In the genomic region with DNA sequence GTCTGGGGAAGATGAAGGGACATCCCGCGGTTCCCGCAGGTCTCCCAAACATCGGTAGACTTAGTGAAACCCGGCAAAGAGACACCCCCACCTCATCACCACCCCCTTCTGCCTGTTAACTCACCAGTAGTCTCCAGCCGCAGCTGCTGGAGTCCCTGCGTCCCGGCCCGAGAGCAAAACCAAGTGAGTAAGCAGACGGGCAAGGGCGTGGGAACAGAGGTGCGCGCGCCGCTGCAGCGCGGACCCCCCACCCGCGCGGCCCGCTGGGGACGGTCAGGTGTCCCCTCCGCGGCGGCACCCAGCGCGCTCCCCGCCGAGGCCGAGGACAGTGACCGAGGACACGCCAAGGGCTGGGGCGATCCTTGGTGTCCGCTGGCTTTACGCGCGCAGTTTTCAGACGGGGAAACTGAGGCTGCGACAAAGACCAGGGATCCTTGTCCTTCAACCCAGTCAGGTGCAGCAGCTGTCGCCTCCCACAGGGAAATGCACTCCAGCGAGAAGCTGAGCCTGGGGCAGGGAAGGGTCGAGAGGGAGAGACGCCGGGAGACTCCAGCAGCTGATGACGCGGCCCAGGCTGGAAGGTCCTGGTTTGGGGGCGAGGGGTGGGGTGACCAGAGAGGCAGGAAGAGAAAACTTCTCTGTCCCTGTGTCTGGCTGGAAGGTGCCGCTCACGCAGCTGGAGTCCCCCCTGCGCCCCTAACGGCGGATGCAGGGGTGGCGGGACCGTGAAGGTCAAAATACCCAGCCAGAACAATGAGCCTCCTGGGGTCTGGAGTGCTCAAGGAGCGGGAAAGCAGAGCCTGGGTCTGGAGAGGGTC, we compare ENCODE assay signal across 8 mouse cellular contexts. TPM values are rescaled to one million over a fixed set of nuclear protein-coding genes. Genes with fewer than 3 reads are reported as not detected.
A peak's percentile ranks its signal among the peaks of the same experiment; 100 is the strongest.
DNase-seq lines count a peak whose midpoint lies in the region; ATAC-seq and TF ChIP-seq lines count a peak whose summit lies in the region.

A gene (minus strand): TSS at position 435 of the 818 bp plus-strand sequence.

- in situ Hi-C loops in ES-E14 (cut with MboI; ENCODE audit: low sequenced_read_pairs in 2 of 2, unreplicated experiment in 2 of 2): no loop called here

- peak within 1 kb of the TSS; percentile 76 for H3K4me2 ChIP-seq in forebrain, embryonic 14.5 days (ENCODE audit: low read length)
- peak within 1 kb of the TSS; percentile 72 for H3K4me2 ChIP-seq in intestine, embryonic 14.5 days (ENCODE audit: low read length)

- no peak for ATAC-seq in forebrain, embryonic 14.5 days
- ATAC-seq in intestine, embryonic 14.5 days (replicated peaks; ENCODE audit: low FRiP score, low TSS enrichment, low read depth): no peak

- peaks cover 3% of the 10 kb centered on the region; the same call in 1 of the 2 replicates for H3K27me3 ChIP-seq in kidney, adult 2 months (replicated peaks; ENCODE audit: control insufficient read depth, insufficient read depth, low read length)
- no peaks in the 10 kb centered on the region for H3K27me3 ChIP-seq in forebrain, embryonic 14.5 days (replicated peaks; ENCODE audit: control insufficient read depth, insufficient read depth, low read length)
- peaks cover 23% of the 10 kb centered on the region for H3K27me3 ChIP-seq in intestine, embryonic 14.5 days (replicated peaks; ENCODE audit: control insufficient read depth, insufficient read depth, low read length)
- peaks cover 34% of the 10 kb centered on the region for H3K27me3 ChIP-seq in midbrain, embryonic 10.5 days (ENCODE audit: low read depth, poor library complexity, severe bottlenecking)

- H3K9ac ChIP-seq in ES-E14 (ENCODE audit: insufficient read depth, low read depth, low read length, poor library complexity, severe bottlenecking): peak within 1 kb of the TSS; percentile 12; the same call in 1 of the 2 replicates
- H3K9ac ChIP-seq in forebrain, embryonic 14.5 days (ENCODE audit: low read length): peak within 1 kb of the TSS; percentile 65
- H3K9ac ChIP-seq in intestine, embryonic 14.5 days (ENCODE audit: low read length): peak within 1 kb of the TSS; percentile 47

- DNase-seq in kidney, adult 2 months: no peak
- DNase-seq in kidney, postnatal 25 days: no peak
- DNase-seq in ES-E14 (ENCODE audit: low read depth, low spot score): no peak
- DNase-seq in forebrain, embryonic 14.5 days (ENCODE audit: low spot score): peak; percentile 46
- DNase-seq in intestine, embryonic 14.5 days (ENCODE audit: low spot score): peak; percentile 74
- DNase-seq in midbrain, embryonic 10.5 days (ENCODE audit: low spot score): peak; percentile 76
- no peak for DNase-seq in adrenal gland, adult 18-20 months (ENCODE audit: low spot score in 2 of 2)
- DNase-seq in thymus, postnatal 25 days: no peak

- peaks cover 7% of the 10 kb centered on the region for H3K4me1 ChIP-seq in kidney, adult 2 months (ENCODE audit: control insufficient read depth, insufficient read depth, low read length)
- peaks cover 2 to 28% of the 10 kb centered on the region in 2 experiments for H3K4me1 ChIP-seq in ES-E14 (ENCODE audit: control insufficient read depth in 2 of 2, insufficient read depth in 2 of 2, low read length in 2 of 2, poor library complexity in 1 of 2)
- H3K4me1 ChIP-seq in forebrain, embryonic 14.5 days (ENCODE audit: control insufficient read depth, insufficient read depth, low read length): peaks cover 25% of the 10 kb centered on the region
- H3K4me1 ChIP-seq in intestine, embryonic 14.5 days (replicated peaks; ENCODE audit: control insufficient read depth, insufficient read depth, low read length): peaks cover 38% of the 10 kb centered on the region
- peaks cover 74% of the 10 kb centered on the region for H3K4me1 ChIP-seq in midbrain, embryonic 10.5 days

- H3K27ac ChIP-seq in kidney, adult 2 months (ENCODE audit: insufficient read depth, low read depth, low read length): no peak within 1 kb of the TSS
- no peak within 1 kb of the TSS for H3K27ac ChIP-seq in ES-E14 (ENCODE audit: insufficient read depth, low read depth, low read length, poor library complexity, severe bottlenecking)
- peak within 1 kb of the TSS; percentile 98 for H3K27ac ChIP-seq in forebrain, embryonic 14.5 days (ENCODE audit: low read depth, low read length)
- no peak within 1 kb of the TSS for H3K27ac ChIP-seq in intestine, embryonic 14.5 days (ENCODE audit: low read depth)
- peak within 1 kb of the TSS; percentile 98 for H3K27ac ChIP-seq in midbrain, embryonic 10.5 days (replicated peaks)

- WGBS in kidney, adult 2 months: 2% methylated on average over 55 of the region's 55 CpGs
- WGBS in forebrain, embryonic 14.5 days: 0% methylated on average over 54 of the region's 55 CpGs
- 0% methylated on average over 55 of the region's 55 CpGs for WGBS in intestine, embryonic 14.5 days
- WGBS in midbrain, embryonic 10.5 days: under 1% methylated on average over 55 of the region's 55 CpGs

- H3K9me3 ChIP-seq in ES-E14 (ENCODE audit: control insufficient read depth, insufficient read depth, low read depth, low read length): no peaks in the 10 kb centered on the region
- H3K9me3 ChIP-seq in forebrain, embryonic 14.5 days (replicated peaks; ENCODE audit: control insufficient read depth, low read length): no peaks in the 10 kb centered on the region
- H3K9me3 ChIP-seq in intestine, embryonic 14.5 days (ENCODE audit: control insufficient read depth, low read length): no peaks in the 10 kb centered on the region
- H3K9me3 ChIP-seq in midbrain, embryonic 10.5 days (replicated peaks): no peaks in the 10 kb centered on the region

- TF ChIP-seq POLR2A in kidney, adult 2 months (IDR thresholded peaks at IDR 0.05; ENCODE audit: low read depth, low read length): no peak

- no peaks in the 10 kb centered on the region for H3K36me3 ChIP-seq in kidney, adult 2 months (ENCODE audit: control insufficient read depth, insufficient read depth, low read length)
- peaks cover 5% of the 10 kb centered on the region; the same call in 1 of the 2 replicates for H3K36me3 ChIP-seq in ES-E14 (ENCODE audit: control insufficient read depth, insufficient read depth, low read length, poor library complexity, severe bottlenecking)
- H3K36me3 ChIP-seq in forebrain, embryonic 14.5 days (ENCODE audit: control insufficient read depth, insufficient read depth, low read length): peaks cover 1% of the 10 kb centered on the region
- H3K36me3 ChIP-seq in intestine, embryonic 14.5 days (ENCODE audit: control insufficient read depth, insufficient read depth, low read length): peaks cover 4% of the 10 kb centered on the region; the same call in 1 of the 2 replicates
- H3K36me3 ChIP-seq in midbrain, embryonic 10.5 days: peaks cover 7% of the 10 kb centered on the region

- peak within 1 kb of the TSS; percentile 42 for H3K4me3 ChIP-seq in kidney, adult 2 months (ENCODE audit: insufficient read depth, low read depth, low read length)
- peak within 1 kb of the TSS; percentile 60 to 66 for H3K4me3 ChIP-seq in ES-E14 (ENCODE audit: insufficient read depth in 1 of 2, low read depth in 1 of 2, low read length in 2 of 2, poor library complexity in 1 of 2, severe bottlenecking in 1 of 2)
- peak within 1 kb of the TSS; percentile 43 for H3K4me3 ChIP-seq in forebrain, embryonic 14.5 days (ENCODE audit: low read depth, low read length)
- peak within 1 kb of the TSS; percentile 41 for H3K4me3 ChIP-seq in intestine, embryonic 14.5 days (ENCODE audit: low read depth, low read length)
- peak within 1 kb of the TSS; percentile 66 for H3K4me3 ChIP-seq in midbrain, embryonic 10.5 days

- TF ChIP-seq CTCF in kidney, adult 2 months (conservative IDR thresholded peaks at IDR 0.05; ENCODE audit: insufficient read depth, insufficient read length, low read depth, low read length): no peak

TF ChIP-seq in ES-E14, 5 proteins besides CTCF, POLR2A, EP300 and RAD21:
- TF ChIP-seq HCFC1 (IDR thresholded peaks at IDR 0.05; ENCODE audit: borderline replicate concordance, insufficient read depth, low read length): no peak
- no peak for TF ChIP-seq MAFK (IDR thresholded peaks at IDR 0.05; ENCODE audit: insufficient read depth, low read depth, low read length)
- TF ChIP-seq ZC3H11A (IDR thresholded peaks at IDR 0.05; ENCODE audit: borderline replicate concordance, low read depth, low read length): no peak

RNA-seq across cellular contexts. Expression of the gene that starts here (rescaled TPM):
- 9.4 and 11.0 TPM in 2 replicates for polyA plus RNA-seq in kidney, adult 2 months (2012; rRNA removed)
- total RNA-seq in ES-E14 (2012; rRNA removed): 3.7 and 6.6 TPM in 2 replicates
- 7.3 and 11.3 TPM in 2 replicates for polyA plus RNA-seq in forebrain, embryonic 14.5 days (2014; fragmentation: Nextera tagmentation; extraction: Ambion mirVana)
- 1.6 and 2.1 TPM in 2 replicates for polyA plus RNA-seq in intestine, embryonic 14.5 days (2014; fragmentation: Nextera tagmentation; extraction: Ambion mirVana)
- 9.1 and 13.4 TPM in 2 replicates for polyA plus RNA-seq in midbrain, embryonic 10.5 days (2016; fragmentation: Nextera tagmentation; extraction: Ambion mirVana)
- total RNA-seq in adrenal gland, adult 18-20 months (2021): 1 to 10 TPM; 2.2 to 2.8 TPM

Comparison
In these comparisons a context has a peak if more than half of its experiments do, and no peak if none do; other contexts are left out.
1. DNase-seq: peak in forebrain, embryonic 14.5 days (single experiment), intestine, embryonic 14.5 days (single experiment) and midbrain, embryonic 10.5 days (single experiment); none in kidney, adult 2 months (single experiment), kidney, postnatal 25 days (0 of 2), ES-E14 (single experiment), adrenal gland, adult 18-20 months (0 of 2) and thymus, postnatal 25 days (single experiment).
2. H3K27ac ChIP-seq: peak in forebrain, embryonic 14.5 days (single experiment) and midbrain, embryonic 10.5 days (single experiment); none in kidney, adult 2 months (single experiment), ES-E14 (single experiment) and intestine, embryonic 14.5 days (single experiment).
3. H3K9ac ChIP-seq: peak in every context shown above with its lines; median percentile 65 in forebrain, embryonic 14.5 days; 47 in intestine, embryonic 14.5 days; 12 in ES-E14.
4. Peak in every context shown above with its lines, with median percentiles within 50 percentile points of each other: H3K4me3 ChIP-seq.